Mouse (Mus musculus) thymus, adult 2 months (tissue): Measurements from ENCODE around the gene Kalrn. TPM values are rescaled to one million over a fixed set of nuclear protein-coding genes. Genes with fewer than 3 reads are reported as not detected.

ENCODE experiments used
- DNase-seq: peaks from one replicate; pipeline ENCODE4 v3.0.0; 2021
- H3K27ac ChIP-seq: fragments of 200-500 bp; 2 replicates; pipeline ENCODE4 v1.5.1; 2012; ENCODE audit warnings: low read length, control low read depth; ENCODE audit not compliant: control insufficient read depth, insufficient read depth
- H3K27me3 ChIP-seq: fragments of 200-500 bp; 2 replicates; pipeline ENCODE4 v1.6.1; 2012; ENCODE audit warnings: mild to moderate bottlenecking, low read length, moderate library complexity, mixed read lengths; ENCODE audit not compliant: control insufficient read depth, insufficient read depth
- H3K36me3 ChIP-seq: fragments of 200-500 bp; 2 replicates; pipeline ENCODE4 v1.6.1; 2012; ENCODE audit warnings: mild to moderate bottlenecking, low read length, moderate library complexity; ENCODE audit not compliant: control insufficient read depth, insufficient read depth
- H3K4me1 ChIP-seq: fragments of 200-500 bp; replicated peaks from 2 replicates; pipeline ENCODE4 v1.6.1; 2012; ENCODE audit warnings: low read length; ENCODE audit not compliant: control insufficient read depth, insufficient read depth
- H3K4me3 ChIP-seq: fragments of 200-500 bp; 2 replicates; pipeline ENCODE4 v1.5.1; 2012; ENCODE audit warnings: mild to moderate bottlenecking, low read length, control low read depth, moderate library complexity; ENCODE audit not compliant: control insufficient read depth, insufficient read depth
- CTCF ChIP-seq: fragments of 200-500 bp; IDR thresholded peaks from 2 replicates; pipeline ENCODE4 v1.5.1; 2012; ENCODE audit warnings: mild to moderate bottlenecking, control low read depth, low read length, moderate library complexity, borderline replicate concordance; ENCODE audit not compliant: control insufficient read depth, poor library complexity, insufficient read depth; ENCODE audit errors: extremely low read depth
- POLR2A ChIP-seq: fragments of 200-500 bp; IDR thresholded peaks from 2 replicates; pipeline ENCODE4 v1.6.1; 2012; ENCODE audit warnings: mild to moderate bottlenecking, low read length, control low read depth, moderate library complexity; ENCODE audit not compliant: control insufficient read depth, poor library complexity, insufficient read depth; ENCODE audit errors: extremely low read depth
- WGBS: fragments of 180-500 bp; shearing (Covaris S2); methylation state at CpG from one replicate; pipeline ENCODE4 v1.1.7; 2018; 5-methylcytosine and 5-hydroxymethylcytosine counted together
- polyA plus RNA-seq: library from polyadenylated mRNA; depleted of rRNA; stranded (reverse); fragments of >200 nt; gene quantifications from 2 replicates; pipeline ENCODE4 v1.2.3, GENCODE M21; 2012

The Kalrn gene
- polyA plus RNA-seq, 1 experiment = 2.9 TPM

GRCm38 (mm10) chr16:34119844-34120243, 453.5 kb downstream of the Kalrn start:
- Histone ChIP-seq H3K4me3 (no peak overlapping the region), H3K4me1 (peaks cover 9% of the 10 kb centered on the region), H3K27ac (no peak overlapping the region), H3K27me3 (no peaks in the 10 kb centered on the region), H3K36me3 (no peaks in the 10 kb centered on the region)
- WGBS = 85% methylated on average over 7 of the region's 7 CpGs
- DNase-seq = no peak
- TF ChIP-seq CTCF = no peak

DNA sequence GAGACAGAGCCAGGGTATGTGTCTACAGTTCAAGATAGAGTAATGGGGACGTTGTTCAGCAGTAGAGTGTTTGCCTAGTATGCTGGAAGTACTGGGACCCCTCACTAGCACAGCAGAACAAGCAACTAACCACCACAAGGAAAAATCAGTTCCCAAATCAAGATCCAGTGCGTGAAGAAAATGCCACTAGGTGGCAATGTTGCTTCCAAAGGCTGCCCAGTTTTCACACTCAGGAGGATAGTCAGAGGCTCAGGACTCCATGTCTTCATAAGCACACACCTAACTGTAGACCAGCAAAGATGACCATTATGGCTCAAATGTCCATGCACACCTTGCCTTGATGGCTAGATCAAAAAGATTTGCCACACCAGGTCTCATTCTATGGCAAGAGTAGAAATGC, 454.0 kb downstream of the Kalrn start:
- Histone ChIP-seq H3K27me3 (no peaks in the 10 kb centered on the region), H3K4me3 (no peak overlapping the region), H3K36me3 (no peaks in the 10 kb centered on the region), H3K27ac (no peak overlapping the region), H3K4me1 (peaks cover 9% of the 10 kb centered on the region)
- no peak for DNase-seq
- no peak for TF ChIP-seq CTCF
- no peak for TF ChIP-seq POLR2A
- 23% methylated on average over 2 of the region's 2 CpGs for WGBS

- Histone ChIP-seq H3K27ac (no peak overlapping the region), H3K36me3 (no peaks in the 10 kb centered on the region), H3K4me1 (no peaks in the 10 kb centered on the region), H3K4me3 (no peak overlapping the region), H3K27me3 (no peaks in the 10 kb centered on the region)
- peak; percentile 60 for DNase-seq
- TF ChIP-seq POLR2A = no peak
- no peak for TF ChIP-seq CTCF
- 13% methylated on average over 3 of the region's 3 CpGs for WGBS
These were observed 458.7 kb downstream of the Kalrn start for GRCm38 (mm10) chr16:34114665-34115064.

DNA sequence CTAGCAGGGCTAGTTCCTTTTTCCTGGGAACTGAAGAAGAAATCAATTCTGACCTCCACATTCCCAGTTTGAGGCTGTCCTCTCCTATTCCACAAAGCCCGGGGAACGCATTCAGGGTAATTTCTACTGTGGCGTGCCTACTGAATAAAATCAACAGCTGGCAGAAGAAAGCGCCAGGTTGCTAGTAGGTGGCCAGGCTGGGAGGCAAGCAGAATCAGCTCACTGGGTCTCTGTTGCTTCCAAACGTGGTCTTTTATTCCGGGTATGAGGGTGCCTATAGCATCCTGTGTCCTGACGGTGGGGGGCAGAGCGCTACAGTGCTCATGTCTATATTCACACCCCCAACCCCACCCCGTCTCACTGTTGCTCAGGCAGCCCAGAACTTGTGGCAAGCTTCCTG, 460.2 kb downstream of the Kalrn start:
- Histone ChIP-seq H3K27me3 (no peaks in the 10 kb centered on the region), H3K36me3 (no peaks in the 10 kb centered on the region), H3K4me1 (no peaks in the 10 kb centered on the region), H3K4me3 (no peak overlapping the region), H3K27ac (no peak overlapping the region)
- DNase-seq = no peak
- no peak for TF ChIP-seq POLR2A
- TF ChIP-seq CTCF = no peak
- WGBS = 95% methylated on average over 9 of the region's 9 CpGs

DNA sequence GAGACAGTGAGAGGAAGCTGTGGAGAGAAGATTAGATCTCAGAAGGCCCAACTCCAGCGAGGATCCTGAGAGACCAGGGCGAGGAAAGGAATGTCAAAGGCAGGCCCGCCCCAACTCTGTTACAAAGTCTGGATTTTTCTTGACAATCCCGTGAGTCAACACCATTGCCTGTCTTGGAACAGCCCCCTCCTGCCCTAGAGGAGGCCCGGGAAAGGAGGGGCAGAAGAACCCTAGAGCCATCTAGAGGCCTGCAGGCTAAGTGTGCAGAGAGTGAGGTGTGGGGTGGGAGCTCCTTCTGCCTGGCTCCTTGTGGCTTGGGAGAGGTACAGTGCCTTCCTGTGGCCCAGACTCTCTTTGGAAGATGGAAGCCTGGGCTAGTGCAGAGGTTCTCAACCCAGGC, 460.8 kb downstream of the Kalrn start:
- H3K27me3 ChIP-seq = no peaks in the 10 kb centered on the region
- H3K4me3 ChIP-seq = no peak overlapping the region
- no peak for DNase-seq
- 11% methylated on average over 5 of the region's 5 CpGs for WGBS
- no peaks in the 10 kb centered on the region for H3K36me3 ChIP-seq
- TF ChIP-seq CTCF (no peak), POLR2A (no peak)
- no peaks in the 10 kb centered on the region for H3K4me1 ChIP-seq
- no peak overlapping the region for H3K27ac ChIP-seq

- no peak for DNase-seq
- WGBS = 48% methylated on average over 7 of the region's 7 CpGs
- no peak overlapping the region for H3K27ac ChIP-seq
- H3K4me1 ChIP-seq = no peaks in the 10 kb centered on the region
- H3K4me3 ChIP-seq = no peak overlapping the region
- no peaks in the 10 kb centered on the region for H3K27me3 ChIP-seq
- no peaks in the 10 kb centered on the region for H3K36me3 ChIP-seq
- TF ChIP-seq POLR2A (no peak), CTCF (no peak)
These were observed 462.3 kb downstream of the Kalrn start for GRCm38 (mm10) chr16:34110840-34111625.

DNA sequence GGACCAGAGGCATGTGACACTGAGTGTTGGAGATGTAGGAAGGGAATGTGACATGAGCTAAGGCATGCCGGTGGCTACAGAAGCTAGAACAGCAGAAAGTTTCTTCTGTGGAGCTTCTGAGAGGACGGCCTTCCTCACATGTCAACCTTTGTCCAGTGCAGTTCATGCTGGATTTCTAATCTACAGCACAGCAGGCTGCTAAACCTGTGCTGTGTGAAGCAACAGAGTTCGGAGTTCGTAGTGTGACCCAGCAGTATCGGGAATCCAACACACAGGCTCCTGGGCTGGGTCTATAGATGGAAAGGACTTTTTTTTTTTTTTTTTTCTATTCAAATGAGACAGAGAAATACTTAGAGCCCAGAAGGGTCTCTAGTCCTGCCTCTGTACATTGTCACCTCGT, 468.9 kb downstream of the Kalrn start:
- no peaks in the 10 kb centered on the region for H3K27me3 ChIP-seq
- H3K36me3 ChIP-seq = no peaks in the 10 kb centered on the region
- TF ChIP-seq POLR2A = no peak
- TF ChIP-seq CTCF = no peak
- no peak overlapping the region for H3K27ac ChIP-seq
- 93% methylated on average over 6 of the region's 6 CpGs for WGBS
- H3K4me1 ChIP-seq = no peaks in the 10 kb centered on the region
- no peak overlapping the region for H3K4me3 ChIP-seq
- DNase-seq = no peak
